Mouse (Mus musculus) stomach, postnatal 0 days (tissue): Measurements from ENCODE around the gene Slc12a7.

ENCODE experiments used
- CTCF ChIP-seq: IDR thresholded peaks from 2 replicates; pipeline ENCODE4 v1.5.1; 2016; ENCODE audit warnings: antibody characterized with exemption, low read depth, mild to moderate bottlenecking, moderate library complexity
- EP300 ChIP-seq: optimal IDR thresholded peaks from 2 replicates; pipeline ENCODE3; 2016; ENCODE audit warnings: antibody characterized with exemption

- no peak for TF ChIP-seq CTCF
- TF ChIP-seq EP300: no peak
These were observed 44.7 kb downstream of the Slc12a7 start for GRCm38 (mm10) chr13:73777578-73777977.
